Mouse (Mus musculus): ENCODE results near the gene Mcm2.

DNA sequence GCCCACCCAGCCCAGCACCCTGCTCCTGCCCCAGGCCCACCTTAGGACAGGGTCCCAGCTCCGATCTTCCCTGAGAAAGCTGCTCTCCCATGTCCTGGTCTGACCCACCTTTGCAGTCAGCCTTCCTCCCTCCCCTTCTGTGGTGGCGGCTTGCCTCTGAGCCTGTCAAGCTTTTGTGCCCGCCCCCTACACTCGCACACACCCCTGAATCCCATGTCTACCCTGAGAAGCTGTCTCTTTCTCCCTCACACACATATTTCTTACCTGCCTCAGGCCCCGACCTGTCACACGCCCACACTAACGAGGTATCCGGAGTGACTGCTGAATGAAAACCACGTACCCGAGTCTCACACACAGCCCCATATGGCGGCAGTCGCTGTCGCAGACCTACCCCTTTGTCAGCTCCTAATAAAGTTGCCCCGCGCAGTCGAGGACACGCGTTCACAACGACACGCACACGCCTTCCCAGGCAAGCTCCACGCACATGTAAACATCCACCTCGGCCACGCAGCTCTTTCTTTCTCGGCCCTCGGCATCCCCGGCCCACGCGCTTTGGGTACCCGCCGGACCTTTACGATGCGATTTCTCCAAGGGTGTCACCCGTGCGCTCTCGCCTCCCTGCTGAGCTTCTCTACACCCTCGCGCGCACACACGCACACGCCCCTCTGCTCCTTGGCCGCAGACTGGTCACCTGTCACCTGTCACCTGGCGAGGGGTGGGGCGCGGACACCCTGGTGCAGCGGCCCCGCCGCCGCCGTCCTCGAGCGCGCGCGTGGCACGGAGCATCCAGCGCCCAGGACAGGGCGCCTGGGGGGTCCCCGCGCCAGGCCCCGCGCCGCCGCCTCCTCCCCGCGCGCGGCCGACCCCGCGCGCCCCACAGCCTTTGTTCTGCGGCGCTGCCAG lies 24.4 kb downstream of the Mcm2 start:
- TF ChIP-seq CTCF (IDR thresholded peaks at IDR 0.05; ENCODE audit: control insufficient read depth, insufficient read depth, insufficient replicate concordance, low read depth, low read length), result no peak
- TF ChIP-seq POLR2A (IDR thresholded peaks at IDR 0.05; ENCODE audit: control insufficient read depth, low read depth, low read length), result no peak

All from testis, adult 2 months (tissue).